Mouse (Mus musculus): ENCODE results near the gene Amt.

GRCm38 (mm10) chr9:108272691-108273090, 24.0 kb upstream of the Amt start:
- TF ChIP-seq CTCF (IDR thresholded peaks at IDR 0.05; ENCODE audit: borderline replicate concordance, insufficient read depth, low read length) (no peak), POLR2A (IDR thresholded peaks at IDR 0.05; ENCODE audit: low read depth, low read length) (no peak)

Measured in embryonic fibroblast, embryonic 13.5 days (primary cell).